Mouse (Mus musculus) CH12.LX (cell line): ENCODE results near the gene Igsf8. TPM values are rescaled to one million over a fixed set of nuclear protein-coding genes. Genes with fewer than 3 reads are reported as not detected.

ENCODE experiments used
- DNase-seq: peaks from one replicate; pipeline ENCODE4 v3.0.0-alpha.2; 2013; ENCODE audit errors: extremely low read depth
- H3K27ac ChIP-seq: 2 replicates; pipeline ENCODE4 v1.5.1; 2012; ENCODE audit warnings: low read depth, mild to moderate bottlenecking, control low read depth, moderate library complexity; ENCODE audit not compliant: insufficient read depth
- H3K27me3 ChIP-seq: replicated peaks from 2 replicates; pipeline ENCODE3; 2012; ENCODE audit warnings: inconsistent platforms
- H3K36me3 ChIP-seq, 2 experiments: replicated peaks in 1 of 2; 2 replicates each; pipeline versions ENCODE3 to v1.6.1; 2012; ENCODE audit warnings: inconsistent platforms in 1 of 2, low read length in 1 of 2, mild to moderate bottlenecking in 1 of 2, mixed read lengths in 1 of 2, moderate library complexity in 1 of 2; ENCODE audit not compliant: control insufficient read depth in 1 of 2, insufficient read depth in 1 of 2
- H3K4me1 ChIP-seq, 2 experiments: 2 replicates each; pipeline ENCODE4 v1.6.1; 2012; ENCODE audit warnings: inconsistent platforms in 1 of 2, moderate library complexity in 1 of 2; ENCODE audit not compliant: insufficient read depth in 2 of 2, control insufficient read depth in 1 of 2
- H3K4me2 ChIP-seq: 2 replicates; pipeline ENCODE4 v1.6.1; 2012; ENCODE audit warnings: low read depth, mild to moderate bottlenecking, control low read depth; ENCODE audit not compliant: poor library complexity, insufficient read depth, severe bottlenecking
- H3K4me3 ChIP-seq, 3 experiments: fragments of 150-350 bp in 1 of 3; sonication (generic) in 1 of 3; replicated peaks in 1 of 3; 2 replicates each; pipeline versions ENCODE3 to v1.5.1; 2011 to 2012; ENCODE audit warnings: low read depth in 2 of 3, low read length in 2 of 3, mild to moderate bottlenecking in 2 of 3, moderate library complexity in 2 of 3, control low read depth in 1 of 3, improper control_type of control experiment in 1 of 3, inconsistent platforms in 1 of 3, mixed read lengths in 1 of 3; ENCODE audit not compliant: poor library complexity in 1 of 3
- H3K79me2 ChIP-seq: replicated peaks from 2 replicates; pipeline ENCODE4 v1.6.1; 2012; ENCODE audit warnings: mild to moderate bottlenecking, moderate library complexity; ENCODE audit not compliant: control insufficient read depth, poor library complexity, insufficient read depth, severe bottlenecking; ENCODE audit errors: extremely low read depth
- H3K9ac ChIP-seq: 2 replicates; pipeline ENCODE4 v1.6.1; 2012; ENCODE audit warnings: low read depth, mild to moderate bottlenecking, control low read depth, moderate library complexity; ENCODE audit not compliant: insufficient read depth
- H3K9me3 ChIP-seq: replicated peaks from 2 replicates; pipeline ENCODE3; 2012; ENCODE audit warnings: low read length, inconsistent platforms, mixed read lengths
- CTCF ChIP-seq, 2 experiments: IDR thresholded peaks in 1 of 2; conservative IDR thresholded peaks in 1 of 2; 2 replicates each; pipeline ENCODE4 v1.5.1; 2011 to 2012; ENCODE audit warnings: low read depth in 2 of 2, low read length in 2 of 2, improper control_type of control experiment in 1 of 2, inconsistent platforms in 1 of 2, mild to moderate bottlenecking in 1 of 2, moderate library complexity in 1 of 2
- E2F4 ChIP-seq: IDR thresholded peaks from 2 replicates; pipeline ENCODE4 v1.6.1; 2011; ENCODE audit warnings: low read depth, low read length, improper control_type of control experiment; ENCODE audit not compliant: insufficient replicate concordance
- ETS1 ChIP-seq: conservative IDR thresholded peaks from 2 replicates; pipeline ENCODE4 v1.6.1; 2012; ENCODE audit warnings: low read depth, mild to moderate bottlenecking, inconsistent platforms, low read length, improper control_type of control experiment, moderate library complexity
- GABPA ChIP-seq: IDR thresholded peaks from 2 replicates; pipeline ENCODE4 v1.6.1; 2012; ENCODE audit warnings: low read depth, low read length, improper control_type of control experiment, inconsistent platforms; ENCODE audit not compliant: insufficient replicate concordance
- IRF4 ChIP-seq: IDR thresholded peaks from 2 replicates; pipeline ENCODE4 v1.6.1; 2014; ENCODE audit warnings: low read depth, mild to moderate bottlenecking, inconsistent platforms, low read length, improper control_type of control experiment
- JUND ChIP-seq: conservative IDR thresholded peaks from 2 replicates; pipeline ENCODE4 v1.6.1; 2011; ENCODE audit warnings: low read depth, low read length, improper control_type of control experiment
- KAT2A ChIP-seq: IDR thresholded peaks from 2 replicates; pipeline ENCODE4 v1.6.1; 2012; ENCODE audit warnings: low read length, improper control_type of control experiment, inconsistent platforms; ENCODE audit not compliant: insufficient replicate concordance
- MAFK ChIP-seq: IDR thresholded peaks from 2 replicates; pipeline ENCODE4 v1.6.1; 2011; ENCODE audit warnings: low read length, improper control_type of control experiment; ENCODE audit not compliant: insufficient replicate concordance
- MAZ ChIP-seq: IDR thresholded peaks from 2 replicates; pipeline ENCODE4 v1.6.1; 2012; ENCODE audit warnings: low read depth, mild to moderate bottlenecking, inconsistent platforms, low read length, improper control_type of control experiment, moderate library complexity
- MEF2A ChIP-seq: IDR thresholded peaks from 2 replicates; pipeline ENCODE4 v1.6.1; 2014; ENCODE audit warnings: low read depth, mild to moderate bottlenecking, inconsistent platforms, low read length, improper control_type of control experiment, borderline replicate concordance
- MXI1 ChIP-seq: IDR thresholded peaks from 2 replicates; pipeline ENCODE4 v1.6.1; 2011; ENCODE audit warnings: mild to moderate bottlenecking, low read depth, low read length, improper control_type of control experiment
- PAX5 ChIP-seq: IDR thresholded peaks from 2 replicates; pipeline ENCODE4 v1.6.1; 2012; ENCODE audit warnings: low read length, inconsistent platforms, mixed read lengths
- POLR2AphosphoS2 ChIP-seq: IDR thresholded peaks from 2 replicates; pipeline ENCODE4 v1.6.1; 2011; ENCODE audit warnings: low read depth, low read length, improper control_type of control experiment
- RAD21 ChIP-seq: IDR thresholded peaks from 2 replicates; pipeline ENCODE4 v1.6.1; 2011; ENCODE audit warnings: low read depth, mild to moderate bottlenecking, low read length, improper control_type of control experiment, moderate library complexity
- SIN3A ChIP-seq: IDR thresholded peaks from 2 replicates; pipeline ENCODE4 v1.6.1; 2012; ENCODE audit warnings: low read length, improper control_type of control experiment, inconsistent platforms
- SMC3 ChIP-seq: IDR thresholded peaks from 2 replicates; pipeline ENCODE4 v1.6.1; 2011; ENCODE audit warnings: low read depth, low read length, improper control_type of control experiment
- UBTF ChIP-seq: IDR thresholded peaks from 2 replicates; pipeline ENCODE4 v1.6.1; 2012; ENCODE audit warnings: low read depth, mild to moderate bottlenecking, inconsistent platforms, low read length, improper control_type of control experiment, moderate library complexity
- ZC3H11A ChIP-seq: IDR thresholded peaks from 2 replicates; pipeline ENCODE4 v1.6.1; 2012; ENCODE audit warnings: low read depth, mild to moderate bottlenecking, inconsistent platforms, low read length, improper control_type of control experiment
- ZKSCAN1 ChIP-seq: IDR thresholded peaks from 2 replicates; pipeline ENCODE4 v1.6.1; 2012; ENCODE audit warnings: low read depth, inconsistent platforms, low read length, improper control_type of control experiment, borderline replicate concordance
- dilution Hi-C: fragments of 300-500 bp; cut with MboI; formaldehyde crosslinking; loops from 2 replicates; pipeline ENCODE4 v1.14.3; 2020; ENCODE audit warnings: low sequenced_read_pairs; ENCODE audit not compliant: extremely low pct_unique_long_range_greater_than_20kb, extremely low pct_ligation_motif_present
- in situ Hi-C: fragments of 300-500 bp; cut with MboI; formaldehyde crosslinking; loops from 3 replicates; pipeline ENCODE4 v1.14.3; 2019; ENCODE audit warnings: low sequenced_read_pairs, low pct_ligation_motif_present, low pct_unique_long_range_greater_than_20kb, mixed read lengths
- polyA plus RNA-seq: library from polyadenylated mRNA; unstranded; fragments of >175 nt; gene quantifications from 2 replicates; pipeline ENCODE4 v1.2.1, GENCODE M21; 2012; ENCODE audit warnings: low read depth; ENCODE audit not compliant: insufficient read length
- total RNA-seq, 2 experiments: library from RNA; depleted of rRNA; stranded (reverse); fragments of 300-350 nt in 1 of 2; fragments of >200 nt in 1 of 2; gene quantifications; 2 replicates each; pipeline ENCODE4 v1.2.3; 2012 to 2014

Gene Igsf8
- total and polyA plus RNA-seq, 3 experiments = 7.4 to 37.0 (median 25.9) TPM

DNA sequence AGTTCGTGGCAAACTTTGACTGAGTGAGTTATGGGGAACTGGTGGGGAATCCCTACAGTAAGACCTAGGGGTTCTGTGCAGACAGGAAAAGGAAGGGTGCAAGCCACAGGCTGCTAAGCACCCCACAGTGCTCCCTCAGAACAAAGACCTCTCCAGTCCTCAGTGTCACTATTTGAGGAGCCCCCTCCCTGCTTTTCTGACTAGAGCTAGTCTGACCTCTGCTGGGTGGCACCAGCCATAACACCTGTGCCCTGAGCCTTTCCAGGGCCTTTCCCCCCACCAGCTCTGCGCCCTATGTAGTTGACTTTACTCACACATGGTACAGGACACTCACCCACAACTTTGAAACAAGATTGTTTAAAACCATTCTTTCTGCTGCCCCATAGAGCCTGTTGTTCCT lies 13.8 kb upstream of the Igsf8 start:
- H3K9me3 ChIP-seq = no peaks in the 10 kb centered on the region
- H3K4me3 ChIP-seq = no peak overlapping the region
- H3K36me3 ChIP-seq = no peaks in the 10 kb centered on the region
- dilution Hi-C loops = no loop called here
- TF ChIP-seq MEF2A = no peak
- TF ChIP-seq MAZ = peak; percentile 85
- TF ChIP-seq RAD21 = peak; percentile 73
- peak; percentile 81 for TF ChIP-seq SMC3
- peak; percentile 37 to 82; a peak in 3 of 4 replicates for TF ChIP-seq CTCF (conservative IDR thresholded peaks at IDR 0.05 in 1 of 2, IDR thresholded peaks at IDR 0.05 in 1 of 2; ENCODE audit: low read depth in 2 of 2, low read length in 2 of 2)
- TF ChIP-seq, all 38 proteins: peak for 4
- no peak overlapping the region for H3K9ac ChIP-seq
- no peaks in the 10 kb centered on the region for H3K79me2 ChIP-seq
- no peak overlapping the region for H3K27ac ChIP-seq
- DNase-seq = peak; percentile 54
- H3K4me2 ChIP-seq = no peak overlapping the region
- H3K4me1 ChIP-seq = peaks cover 0 to 15% of the 10 kb centered on the region in 2 experiments; a peak in 2 of 4 replicates
- in situ Hi-C loops = no loop called here
- H3K27me3 ChIP-seq = no peaks in the 10 kb centered on the region

DNA sequence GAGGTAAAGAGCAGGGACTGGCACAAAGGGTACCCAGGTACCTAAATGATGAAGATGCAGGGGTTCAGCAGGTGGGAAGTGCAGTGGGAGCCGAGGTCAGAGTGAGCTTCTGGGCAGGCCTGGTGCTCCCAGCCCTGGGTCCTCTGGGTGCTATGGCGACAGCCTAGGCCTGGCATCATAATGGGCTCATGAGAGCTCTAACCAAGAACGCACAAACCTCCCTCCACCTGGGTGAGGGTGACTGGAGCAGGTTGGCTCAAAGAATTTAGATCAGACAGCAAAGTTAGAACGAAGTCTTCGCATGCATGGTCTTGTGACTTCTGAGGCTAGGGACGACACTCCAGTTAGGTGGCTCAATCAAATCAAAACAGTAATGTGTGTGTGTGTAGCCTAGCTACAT lies 3.1 kb upstream of the Igsf8 start, which contains the start of gene Atp1a4:
Atp1a4 (minus strand) TSS at position 101 of the 400 bp plus-strand sequence.
- in situ Hi-C loops = no loop called here
- H3K4me1 ChIP-seq = peaks cover 7 to 12% of the 10 kb centered on the region in 2 experiments; a peak in 3 of 4 replicates
- no peak for TF ChIP-seq ZKSCAN1
- no peak for TF ChIP-seq POLR2AphosphoS2
- TF ChIP-seq MAZ = no peak
- no peak for TF ChIP-seq JUND
- TF ChIP-seq UBTF = no peak
- TF ChIP-seq PAX5 = no peak
- no peak for TF ChIP-seq MEF2A
- no peak for TF ChIP-seq GABPA
- TF ChIP-seq SMC3 = no peak
- no peak for TF ChIP-seq ETS1
- no peaks in the 10 kb centered on the region for H3K79me2 ChIP-seq
- dilution Hi-C loops = no loop called here
- no peak within 1 kb of the TSS for H3K27ac ChIP-seq
- DNase-seq = no peak
- no peaks in the 10 kb centered on the region for H3K36me3 ChIP-seq
- H3K9me3 ChIP-seq = peaks cover 5% of the 10 kb centered on the region
- no peak within 1 kb of the TSS for H3K4me3 ChIP-seq
- H3K27me3 ChIP-seq = no peaks in the 10 kb centered on the region
- no peak within 1 kb of the TSS for H3K9ac ChIP-seq
- no peak within 1 kb of the TSS for H3K4me2 ChIP-seq

DNA sequence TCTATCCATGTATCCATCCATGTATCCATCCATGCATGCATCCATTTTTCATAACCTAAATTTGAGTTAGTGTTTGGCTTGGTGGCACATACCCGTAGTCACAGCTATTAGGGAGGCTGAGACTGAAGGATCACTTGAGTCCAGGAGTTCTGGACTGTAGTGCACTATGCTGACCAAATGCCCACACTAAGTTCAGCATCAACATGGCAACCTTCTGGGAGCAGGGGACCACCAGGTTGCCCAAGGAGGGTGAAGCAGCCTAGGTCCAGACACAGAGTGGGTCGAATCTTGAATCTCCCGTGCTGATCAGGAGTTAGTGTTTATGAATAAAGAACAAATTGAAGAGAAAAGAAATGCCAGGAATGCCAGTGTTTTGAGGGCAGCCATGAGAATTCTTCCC lies 9.8 kb downstream of the Igsf8 start:
- dilution Hi-C loops = no loop called here
- Histone ChIP-seq H3K79me2 (no peaks in the 10 kb centered on the region), H3K27ac (no peak overlapping the region), H3K4me2 (no peak overlapping the region), H3K27me3 (no peaks in the 10 kb centered on the region), H3K4me1 (no peaks in the 10 kb centered on the region; a peak in 1 of 4 replicates), H3K9me3 (no peaks in the 10 kb centered on the region), H3K9ac (no peak overlapping the region), H3K36me3 (no peaks in the 10 kb centered on the region), H3K4me3 (no peak overlapping the region)
- no peak for DNase-seq
- in situ Hi-C loops = no loop called here
- TF ChIP-seq ZKSCAN1 (no peak), MAZ (no peak), E2F4 (no peak), UBTF (no peak), IRF4 (no peak), KAT2A (no peak), MXI1 (no peak), SIN3A (no peak), ZC3H11A (no peak), MAFK (no peak), GABPA (no peak)
